Mouse (Mus musculus) thymus, adult 2 months (tissue): ENCODE measurements around the gene Slfn8.

Experiments
- CTCF ChIP-seq: fragments of 200-500 bp; IDR thresholded peaks from 2 replicates; pipeline ENCODE4 v1.5.1; 2012; ENCODE audit warnings: mild to moderate bottlenecking, control low read depth, low read length, moderate library complexity, borderline replicate concordance; ENCODE audit not compliant: control insufficient read depth, poor library complexity, insufficient read depth; ENCODE audit errors: extremely low read depth
- POLR2A ChIP-seq: fragments of 200-500 bp; IDR thresholded peaks from 2 replicates; pipeline ENCODE4 v1.6.1; 2012; ENCODE audit warnings: mild to moderate bottlenecking, low read length, control low read depth, moderate library complexity; ENCODE audit not compliant: control insufficient read depth, poor library complexity, insufficient read depth; ENCODE audit errors: extremely low read depth

- TF ChIP-seq POLR2A (no peak; the same call in 1 of the 2 replicates), CTCF (no peak)
These were observed 46.3 kb upstream of the Slfn8 start for GRCm38 (mm10) chr11:83066640-83067531.
